Mouse (Mus musculus): ENCODE data around the gene Ppp1r3f. TPM values are rescaled to one million over a fixed set of nuclear protein-coding genes. Genes with fewer than 3 reads are reported as not detected.

The Ppp1r3f gene
- 10 to 100 TPM; 18.9 to 19.4 TPM for polyA plus RNA-seq (2017; shearing (Covaris generic))

GRCm38 (mm10) chrX:7574087-7574884 is at the start of gene Ppp1r3f:
TSS of gene Ppp1r3f (minus strand) at chrX:7574283.

GRCm38 (mm10) chrX:7606783-7607182 is 32.7 kb upstream of the Ppp1r3f start, which contains the start of gene Cacna1f:
TSS of gene Cacna1f (plus strand) at chrX:7607083.

GRCm38 (mm10) chrX:7604879-7605574 is 30.9 kb upstream of the Ppp1r3f start, which contains the start of gene Ccdc22:
TSS of gene Ccdc22 (minus strand) at chrX:7605517.

GRCm38 (mm10) chrX:7573176-7574086 is 652 bp downstream of the Ppp1r3f start, which contains the start of gene Foxp3:
TSS of gene Foxp3 (plus strand) at chrX:7573644.

Other genes starting within 250 kb of the Ppp1r3f start
- gene Usp27x, start 198.5 kb downstream of the Ppp1r3f start, polyA plus RNA-seq (2017; shearing (Covaris generic)): 1 to 10 TPM in 1 of 2 experiments, under 1 TPM in 1; 0.69 to 1.0 TPM
- gene Foxp3, start 639 bp downstream of the Ppp1r3f start, polyA plus RNA-seq (2017; shearing (Covaris generic)): 100 to 1,000 TPM; 107 to 116 TPM
- gene Ccdc22, start 31.2 kb upstream of the Ppp1r3f start, polyA plus RNA-seq (2017; shearing (Covaris generic)): 10 to 100 TPM; 26.9 to 33.1 TPM
- gene Cacna1f, start 32.8 kb upstream of the Ppp1r3f start, polyA plus RNA-seq (2017; shearing (Covaris generic)): under 1 TPM; 0.43 to 0.66 TPM
- 10 to 100 TPM; 11.7 to 11.9 TPM for gene Syp, start 64.2 kb upstream of the Ppp1r3f start, polyA plus RNA-seq (2017; shearing (Covaris generic))
- 10 to 100 TPM; 28.9 to 30.0 TPM for gene Prickle3, start 83.0 kb upstream of the Ppp1r3f start, polyA plus RNA-seq (2017; shearing (Covaris generic))
- gene Plp2, start 97.1 kb upstream of the Ppp1r3f start, polyA plus RNA-seq (2017; shearing (Covaris generic)): 10 to 100 TPM; 89.2 to 98.4 TPM
- gene Magix, start 107.0 kb upstream of the Ppp1r3f start, polyA plus RNA-seq (2017; shearing (Covaris generic)): not detected
- 10 to 100 TPM; 52.1 to 78.0 TPM for gene Gpkow, start 122.8 kb upstream of the Ppp1r3f start, polyA plus RNA-seq (2017; shearing (Covaris generic))
- gene Wdr45, start 140.1 kb upstream of the Ppp1r3f start, polyA plus RNA-seq (2017; shearing (Covaris generic)): 10 to 100 TPM; 75.7 to 78.1 TPM
- not detected for gene Gm45208, start 148.0 kb upstream of the Ppp1r3f start, polyA plus RNA-seq (2017; shearing (Covaris generic))
- 10 to 100 TPM; 36.2 to 40.3 TPM for gene Praf2, start 154.2 kb upstream of the Ppp1r3f start, polyA plus RNA-seq (2017; shearing (Covaris generic))
- under 1 TPM; 0.11 to 0.55 TPM for gene Ccdc120, start 176.6 kb upstream of the Ppp1r3f start, polyA plus RNA-seq (2017; shearing (Covaris generic))
- gene Tfe3, start 188.3 kb upstream of the Ppp1r3f start, polyA plus RNA-seq (2017; shearing (Covaris generic)): 10 to 100 TPM; 30.6 to 35.2 TPM
- 10 to 100 TPM; 95.0 to 98.3 TPM for gene Gripap1, start 215.5 kb upstream of the Ppp1r3f start, polyA plus RNA-seq (2017; shearing (Covaris generic))
- gene Kcnd1, start 248.0 kb upstream of the Ppp1r3f start, polyA plus RNA-seq (2017; shearing (Covaris generic)): 1 to 10 TPM in 1 of 2 experiments, under 1 TPM in 1; 0.69 to 2.4 TPM

All from inflammation-experienced regulatory T-cells (primary cell).